Mouse (Mus musculus) lung, embryonic 14.5 days (tissue): ENCODE results near the gene Fcrla. TPM values are rescaled to one million over a fixed set of nuclear protein-coding genes. Genes with fewer than 3 reads are reported as not detected.

Experiments used
- ATAC-seq: fragments of 200-750 bp; cut with Nextera tagmentation; 2 replicates; pipeline ENCODE4 v1.8.0; 2017; ENCODE audit warnings: mild to moderate bottlenecking, moderate TSS enrichment, moderate library complexity; ENCODE audit not compliant: insufficient read depth
- DNase-seq: peaks from one replicate; pipeline ENCODE4 v3.0.0-alpha.2; 2015
- H3K27ac ChIP-seq: fragments of 300-500 bp; sonication (generic); 2 replicates; pipeline ENCODE4 v1.5.1; 2014; ENCODE audit warnings: low read depth, mild to moderate bottlenecking, moderate library complexity
- H3K27me3 ChIP-seq: fragments of 300-500 bp; sonication (generic); 2 replicates; pipeline ENCODE4 v1.6.1; 2014; ENCODE audit warnings: low read length, control low read depth; ENCODE audit not compliant: insufficient read depth
- H3K36me3 ChIP-seq: fragments of 300-500 bp; sonication (generic); 2 replicates; pipeline ENCODE4 v1.6.1; 2014; ENCODE audit warnings: control low read depth; ENCODE audit not compliant: insufficient read depth
- H3K4me1 ChIP-seq: fragments of 300-500 bp; sonication (generic); 2 replicates; pipeline ENCODE4 v1.6.1; 2014; ENCODE audit warnings: antibody characterized with exemption, control low read depth; ENCODE audit not compliant: insufficient read depth
- H3K4me2 ChIP-seq: fragments of 300-500 bp; sonication (generic); 2 replicates; pipeline ENCODE4 v1.6.1; 2014; ENCODE audit warnings: mild to moderate bottlenecking
- H3K4me3 ChIP-seq: fragments of 300-500 bp; sonication (generic); 2 replicates; pipeline ENCODE4 v1.5.1; 2014; ENCODE audit warnings: low read depth, low read length
- H3K9ac ChIP-seq: fragments of 300-500 bp; sonication (generic); 2 replicates; pipeline ENCODE4 v1.6.1; 2014
- H3K9me3 ChIP-seq: fragments of 300-500 bp; sonication (generic); 2 replicates; pipeline ENCODE4 v1.6.1; 2016; ENCODE audit warnings: low read depth, low read length, control low read depth
- CTCF ChIP-seq: IDR thresholded peaks from 2 replicates; pipeline ENCODE4 v1.5.1; 2016; ENCODE audit warnings: antibody characterized with exemption, low read depth
- WGBS: fragments of 180-500 bp; shearing (Covaris S2); extraction: QIAGEN DNeasy Blood & Tissue Kit; methylation state at CpG from one replicate; pipeline ENCODE4 v1.1.7; 2014; 5-methylcytosine and 5-hydroxymethylcytosine counted together
- polyA plus RNA-seq: library from polyadenylated mRNA; unstranded; fragments of >200 nt; fragmentation: Nextera tagmentation; extraction: Ambion mirVana; gene quantifications from 2 replicates; pipeline ENCODE4 v1.2.1, GENCODE M21; 2014

Gene Fcrla
- polyA plus RNA-seq, 1 experiment from 2014 or later: not detected

- Histone ChIP-seq H3K4me2 (no peak overlapping the region), H3K9me3 (no peaks in the 10 kb centered on the region), H3K36me3 (no peaks in the 10 kb centered on the region), H3K27me3 (peaks cover 21% of the 10 kb centered on the region), H3K27ac (no peak overlapping the region), H3K4me1 (peaks cover 7% of the 10 kb centered on the region; the same call in 1 of the 2 replicates), H3K9ac (no peak overlapping the region), H3K4me3 (no peak overlapping the region)
- DNase-seq: no peak
- TF ChIP-seq CTCF: no peak
- ATAC-seq: no peak
- WGBS: 80% methylated on average over 11 of the region's 11 CpGs
Measured at GRCm38 (mm10) chr1:170911907-170912660, 15.3 kb downstream of the Fcrla start.

GRCm38 (mm10) chr1:170908341-170908740, 19.0 kb downstream of the Fcrla start:
- Histone ChIP-seq H3K27me3 (peaks cover 30% of the 10 kb centered on the region), H3K9ac (no peak overlapping the region)

GRCm38 (mm10) chr1:170907456-170908191, 19.8 kb downstream of the Fcrla start:
- peak; percentile 74 for DNase-seq
- Histone ChIP-seq H3K4me2 (peak overlapping the region; percentile 91), H3K36me3 (no peaks in the 10 kb centered on the region), H3K27me3 (peaks cover 30% of the 10 kb centered on the region), H3K4me1 (peaks cover 7% of the 10 kb centered on the region; the same call in 1 of the 2 replicates), H3K27ac (no peak overlapping the region), H3K9ac (peak overlapping the region; percentile 16), H3K4me3 (peak overlapping the region; percentile 50), H3K9me3 (no peaks in the 10 kb centered on the region)
- TF ChIP-seq CTCF: no peak
- WGBS: under 1% methylated on average over 71 of the region's 71 CpGs
- peak; percentile 78; the same call in 1 of the 2 replicates for ATAC-seq

More at GRCm38 (mm10) chr1:170908341-170908740, 19.0 kb downstream of the Fcrla start:
- peak overlapping the region; percentile 91 for H3K4me2 ChIP-seq
- no peak for TF ChIP-seq CTCF
- peaks cover 7% of the 10 kb centered on the region; the same call in 1 of the 2 replicates for H3K4me1 ChIP-seq
- no peaks in the 10 kb centered on the region for H3K9me3 ChIP-seq
- DNase-seq (no peak), ATAC-seq (peak; percentile 78)
- H3K36me3 ChIP-seq: no peaks in the 10 kb centered on the region
- peak overlapping the region; percentile 50 for H3K4me3 ChIP-seq
- 3% methylated on average over 21 of the region's 21 CpGs for WGBS
- no peak overlapping the region for H3K27ac ChIP-seq

GRCm38 (mm10) chr1:170907111-170907455, 20.3 kb downstream of the Fcrla start:
- H3K27me3 ChIP-seq: peaks cover 30% of the 10 kb centered on the region
- H3K4me3 ChIP-seq: peak overlapping the region; percentile 50
- no peak for TF ChIP-seq CTCF
- 24% methylated on average over 11 of the region's 11 CpGs for WGBS
- no peaks in the 10 kb centered on the region for H3K9me3 ChIP-seq
- no peak overlapping the region; the same call in 1 of the 2 replicates for H3K9ac ChIP-seq
- ATAC-seq: no peak; the same call in 1 of the 2 replicates
- DNase-seq: no peak
- peaks cover 7% of the 10 kb centered on the region; the same call in 1 of the 2 replicates for H3K4me1 ChIP-seq
- peak overlapping the region; percentile 91 for H3K4me2 ChIP-seq
- H3K27ac ChIP-seq: no peak overlapping the region
- H3K36me3 ChIP-seq: no peaks in the 10 kb centered on the region

GRCm38 (mm10) chr1:170903485-170903884, 23.9 kb downstream of the Fcrla start:
- no peak overlapping the region for H3K4me2 ChIP-seq
- H3K9me3 ChIP-seq: no peaks in the 10 kb centered on the region
- peaks cover 6% of the 10 kb centered on the region; the same call in 1 of the 2 replicates for H3K4me1 ChIP-seq
- H3K9ac ChIP-seq: no peak overlapping the region
- H3K36me3 ChIP-seq: no peaks in the 10 kb centered on the region
- no peak overlapping the region for H3K27ac ChIP-seq
- no peak for ATAC-seq
- no peak overlapping the region for H3K4me3 ChIP-seq
- H3K27me3 ChIP-seq: peaks cover 27% of the 10 kb centered on the region
- 27% methylated on average over 5 of the region's 5 CpGs for WGBS
- no peak for TF ChIP-seq CTCF
- DNase-seq: no peak

- Histone ChIP-seq H3K9me3 (no peaks in the 10 kb centered on the region), H3K9ac (no peak overlapping the region), H3K4me3 (0 out of 2 replicates have a peak overlapping the region, but pooled peaks have one; percentile 4), H3K4me2 (peak overlapping the region; percentile 2; the same call in 1 of the 2 replicates), H3K36me3 (no peaks in the 10 kb centered on the region), H3K27ac (no peak overlapping the region), H3K27me3 (peaks cover 17% of the 10 kb centered on the region), H3K4me1 (no peaks in the 10 kb centered on the region)
- TF ChIP-seq CTCF: peak; percentile 89
- 29% methylated on average over 10 of the region's 10 CpGs for WGBS
- no peak; the same call in none of the 2 replicates for ATAC-seq
- DNase-seq: peak; percentile 94
Measured at GRCm38 (mm10) chr1:170901536-170902238, 25.7 kb downstream of the Fcrla start.
